ENCODE assay signal across 15 mouse cellular contexts in the genomic region with DNA sequence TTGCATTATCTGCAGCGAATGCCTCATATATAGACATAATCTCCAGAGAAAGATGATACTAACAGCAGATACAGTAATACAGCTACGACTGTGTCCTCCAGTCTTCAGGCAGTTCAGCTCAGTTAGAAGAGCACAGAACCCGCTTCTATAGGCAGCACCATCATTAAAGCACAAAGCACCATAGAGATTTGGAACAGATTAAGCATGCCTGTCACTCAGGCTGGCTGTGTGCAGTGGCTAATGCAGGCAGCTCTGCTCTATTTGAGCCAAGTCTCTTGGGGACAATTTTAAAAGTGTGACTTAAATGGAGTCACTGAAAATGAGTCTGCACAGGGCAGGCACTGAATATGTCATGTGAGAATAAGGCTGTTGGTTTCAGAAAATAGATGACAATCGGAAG.
DNase-seq lines count a peak whose midpoint lies in the region; ATAC-seq lines count a peak whose summit lies in the region.
"Had no signal": no experiment of that assay in that cellular context is flagged by ENCODE, and none has a peak within 500 bp of the region (broad histone marks: within the 10 kb centered on the region; RNA-seq: fewer than 3 reads in every experiment).

No protein-coding gene starts in this region.

- H3K4me1 ChIP-seq in forebrain, embryonic 16.5 days (replicated peaks; ENCODE audit: control insufficient read depth, insufficient read depth, low read length) = no peaks in the 10 kb centered on the region
- H3K4me1 ChIP-seq in midbrain, embryonic 11.5 days (ENCODE audit: control insufficient read depth, insufficient read depth, low read length) = no peaks in the 10 kb centered on the region

- no peaks in the 10 kb centered on the region for H3K9me3 ChIP-seq in forebrain, embryonic 16.5 days (ENCODE audit: control insufficient read depth, low read length)
- no peaks in the 10 kb centered on the region for H3K9me3 ChIP-seq in midbrain, embryonic 11.5 days (ENCODE audit: control insufficient read depth, low read length)

- no peak overlapping the region for H3K27ac ChIP-seq in forebrain, embryonic 16.5 days (ENCODE audit: low read length)
- no peak overlapping the region for H3K27ac ChIP-seq in midbrain, embryonic 11.5 days (ENCODE audit: low read depth, low read length)

- H3K9ac ChIP-seq in forebrain, embryonic 16.5 days (replicated peaks; ENCODE audit: low read depth, low read length) = no peak overlapping the region
- no peak overlapping the region for H3K9ac ChIP-seq in midbrain, embryonic 11.5 days (ENCODE audit: low read length)

- ATAC-seq in forebrain, embryonic 16.5 days = peak; percentile 69
- peak; percentile 97 for ATAC-seq in midbrain, embryonic 11.5 days (ENCODE audit: low FRiP score)

- peak; percentile 1 for DNase-seq in left cerebral cortex, postnatal 4 days
- no peak for DNase-seq in left cerebral cortex, postnatal 25 days (ENCODE audit: low spot score in 2 of 2)
- no peak for DNase-seq in midbrain, embryonic 11.5 days (ENCODE audit: low spot score, missing footprints)
- peak; percentile 16 for DNase-seq in retina, postnatal 1 day
- no peak for DNase-seq in layer of hippocampus, postnatal 36 days
- no peak for DNase-seq in layer of hippocampus, postnatal 10 days (ENCODE audit: low spot score in 2 of 2)
- no peak for DNase-seq in left cerebral cortex, adult 11 months (ENCODE audit: low spot score)
- DNase-seq: B cell, adult 2 months; heart, postnatal 10 days; kidney, adult 8-10 months; liver; lung, postnatal 10 days; right cerebral cortex, adult 18-20 months had no signal

- no peaks in the 10 kb centered on the region for H3K27me3 ChIP-seq in forebrain, embryonic 16.5 days (replicated peaks; ENCODE audit: control insufficient read depth, insufficient read depth, low read length)
- H3K27me3 ChIP-seq in midbrain, embryonic 11.5 days (ENCODE audit: control insufficient read depth, insufficient read depth, low read length) = no peaks in the 10 kb centered on the region

- WGBS in forebrain, embryonic 16.5 days = 49% methylated on average over 4 of the region's 4 CpGs
- 46% methylated on average over 4 of the region's 4 CpGs for WGBS in midbrain, embryonic 11.5 days

- no peaks in the 10 kb centered on the region for H3K36me3 ChIP-seq in forebrain, embryonic 16.5 days (ENCODE audit: control insufficient read depth, insufficient read depth)
- no peaks in the 10 kb centered on the region for H3K36me3 ChIP-seq in midbrain, embryonic 11.5 days (ENCODE audit: control insufficient read depth, insufficient read depth, low read length)
- H3K36me3 ChIP-seq: G1E had no signal

- intact Hi-C loops in left cerebral cortex, postnatal 4 days (cut with DNase I) = no loop called here
- intact Hi-C loops in left cerebral cortex, postnatal 25 days (cut with DNase I) = no loop called here

- H3K4me3 ChIP-seq in forebrain, embryonic 16.5 days (replicated peaks; ENCODE audit: low read length) = no peak overlapping the region
- no peak overlapping the region for H3K4me3 ChIP-seq in midbrain, embryonic 11.5 days (ENCODE audit: low read depth, low read length)

- H3K4me2 ChIP-seq in forebrain, embryonic 16.5 days (ENCODE audit: low read length) = no peak overlapping the region
- no peak overlapping the region for H3K4me2 ChIP-seq in midbrain, embryonic 11.5 days

Comparison
In these comparisons a context has a peak if more than half of its experiments do, and no peak if none do; other contexts are left out.
1. DNase-seq: peak in left cerebral cortex, postnatal 4 days (single experiment) and retina, postnatal 1 day (single experiment); none in left cerebral cortex, postnatal 25 days (0 of 2), midbrain, embryonic 11.5 days (single experiment), layer of hippocampus, postnatal 36 days (0 of 2), layer of hippocampus, postnatal 10 days (0 of 2) and left cerebral cortex, adult 11 months (single experiment).